Mouse (Mus musculus): ENCODE measurements at regions not wholly inside any gene's neighbourhood (a gene's known extent, or its start where the extent isn't known, plus 50 kb on each side); places are given as distances from the start of the nearest gene placed in this dataset.

- WGBS (ENCODE audit: insufficient replicate concordance) = 11% methylated on average over 14 of the region's 14 CpGs
- 0 out of 2 replicates have a peak overlapping the region, but pooled peaks have one; percentile 22 for H3K27ac ChIP-seq (ENCODE audit: low read depth, low read length)
- peak overlapping the region; percentile 39 for H3K4me2 ChIP-seq
- no peaks in the 10 kb centered on the region for H3K27me3 ChIP-seq (ENCODE audit: control insufficient read depth, insufficient read depth, low read length)
- peaks cover 8% of the 10 kb centered on the region; the same call in 1 of the 2 replicates for H3K4me1 ChIP-seq (ENCODE audit: control insufficient read depth, insufficient read depth, low read length)
- no peaks in the 10 kb centered on the region for H3K9me3 ChIP-seq (replicated peaks; ENCODE audit: control insufficient read depth, low read length)
- H3K4me3 ChIP-seq (ENCODE audit: low read depth, low read length) = no peak overlapping the region
- H3K9ac ChIP-seq (ENCODE audit: low read depth, low read length) = no peak overlapping the region
- H3K36me3 ChIP-seq (ENCODE audit: control insufficient read depth, insufficient read depth, low read length) = no peaks in the 10 kb centered on the region
- ATAC-seq (replicated peaks; ENCODE audit: insufficient number of reproducible peaks, low FRiP score, low TSS enrichment) = no peak
Measured at GRCm38 (mm10) chr14:72887470-72888071, 161.3 kb downstream of the Cysltr2 start.

GRCm38 (mm10) chr14:72886935-72887369, 162.0 kb downstream of the Cysltr2 start:
- no peak overlapping the region for H3K9ac ChIP-seq (ENCODE audit: low read depth, low read length)
- H3K27ac ChIP-seq (ENCODE audit: low read depth, low read length) = peak overlapping the region; percentile 62; the same call in 1 of the 2 replicates
- no peak overlapping the region for H3K4me3 ChIP-seq (ENCODE audit: low read depth, low read length)
- peaks cover 8% of the 10 kb centered on the region; the same call in 1 of the 2 replicates for H3K4me1 ChIP-seq (ENCODE audit: control insufficient read depth, insufficient read depth, low read length)
- H3K9me3 ChIP-seq (replicated peaks; ENCODE audit: control insufficient read depth, low read length) = no peaks in the 10 kb centered on the region
- peak; percentile 78 for ATAC-seq (replicated peaks; ENCODE audit: insufficient number of reproducible peaks, low FRiP score, low TSS enrichment)
- WGBS (ENCODE audit: insufficient replicate concordance) = 13% methylated on average over 12 of the region's 12 CpGs
- no peaks in the 10 kb centered on the region for H3K27me3 ChIP-seq (ENCODE audit: control insufficient read depth, insufficient read depth, low read length)
- H3K36me3 ChIP-seq (ENCODE audit: control insufficient read depth, insufficient read depth, low read length) = no peaks in the 10 kb centered on the region
- peak overlapping the region; percentile 27 for H3K4me2 ChIP-seq

- H3K4me3 ChIP-seq (ENCODE audit: low read depth, low read length) = no peak overlapping the region
- no peak overlapping the region for H3K4me2 ChIP-seq
- ATAC-seq (replicated peaks; ENCODE audit: insufficient number of reproducible peaks, low FRiP score, low TSS enrichment) = no peak
- 75% methylated on average over 4 of the region's 4 CpGs for WGBS (ENCODE audit: insufficient replicate concordance)
- no peaks in the 10 kb centered on the region for H3K27me3 ChIP-seq (ENCODE audit: control insufficient read depth, insufficient read depth, low read length)
- no peaks in the 10 kb centered on the region for H3K9me3 ChIP-seq (replicated peaks; ENCODE audit: control insufficient read depth, low read length)
- no peak overlapping the region for H3K27ac ChIP-seq (ENCODE audit: low read depth, low read length)
- H3K9ac ChIP-seq (ENCODE audit: low read depth, low read length) = no peak overlapping the region
- H3K36me3 ChIP-seq (ENCODE audit: control insufficient read depth, insufficient read depth, low read length) = no peaks in the 10 kb centered on the region
- H3K4me1 ChIP-seq (ENCODE audit: control insufficient read depth, insufficient read depth, low read length) = peaks cover 8% of the 10 kb centered on the region; the same call in 1 of the 2 replicates
Measured at GRCm38 (mm10) chr14:72885824-72886223, 163.1 kb downstream of the Cysltr2 start.

GRCm38 (mm10) chr14:72884561-72884960, 164.4 kb downstream of the Cysltr2 start:
- H3K27me3 ChIP-seq (ENCODE audit: control insufficient read depth, insufficient read depth, low read length) = no peaks in the 10 kb centered on the region
- H3K4me1 ChIP-seq (ENCODE audit: control insufficient read depth, insufficient read depth, low read length) = peaks cover 8% of the 10 kb centered on the region; the same call in 1 of the 2 replicates
- H3K9me3 ChIP-seq (replicated peaks; ENCODE audit: control insufficient read depth, low read length) = no peaks in the 10 kb centered on the region
- no peak for ATAC-seq (replicated peaks; ENCODE audit: insufficient number of reproducible peaks, low FRiP score, low TSS enrichment)
- no peak overlapping the region for H3K4me2 ChIP-seq
- no peak overlapping the region for H3K27ac ChIP-seq (ENCODE audit: low read depth, low read length)
- WGBS (ENCODE audit: insufficient replicate concordance) = 88% methylated on average over 4 of the region's 4 CpGs
- H3K36me3 ChIP-seq (ENCODE audit: control insufficient read depth, insufficient read depth, low read length) = no peaks in the 10 kb centered on the region
- H3K4me3 ChIP-seq (ENCODE audit: low read depth, low read length) = no peak overlapping the region
- no peak overlapping the region for H3K9ac ChIP-seq (ENCODE audit: low read depth, low read length)

GRCm38 (mm10) chr14:72877132-72877531, 167.3 kb upstream of the Fndc3a start:
- Histone ChIP-seq H3K27me3 (ENCODE audit: control insufficient read depth, insufficient read depth, low read length) (no peaks in the 10 kb centered on the region), H3K4me1 (ENCODE audit: control insufficient read depth, insufficient read depth, low read length) (no peaks in the 10 kb centered on the region), H3K4me3 (ENCODE audit: low read depth, low read length) (no peak overlapping the region), H3K27ac (ENCODE audit: low read depth, low read length) (no peak overlapping the region), H3K36me3 (ENCODE audit: control insufficient read depth, insufficient read depth, low read length) (no peaks in the 10 kb centered on the region), H3K9me3 (replicated peaks; ENCODE audit: control insufficient read depth, low read length) (no peaks in the 10 kb centered on the region), H3K4me2 (no peak overlapping the region), H3K9ac (ENCODE audit: low read depth, low read length) (no peak overlapping the region)
- no peak for ATAC-seq (replicated peaks; ENCODE audit: insufficient number of reproducible peaks, low FRiP score, low TSS enrichment)

- WGBS (ENCODE audit: insufficient replicate concordance) = 79% methylated on average over 3 of the region's 3 CpGs
- Histone ChIP-seq H3K4me1 (ENCODE audit: control insufficient read depth, insufficient read depth, low read length) (no peaks in the 10 kb centered on the region), H3K9ac (ENCODE audit: low read depth, low read length) (no peak overlapping the region), H3K36me3 (ENCODE audit: control insufficient read depth, insufficient read depth, low read length) (no peaks in the 10 kb centered on the region), H3K9me3 (replicated peaks; ENCODE audit: control insufficient read depth, low read length) (no peaks in the 10 kb centered on the region), H3K4me2 (no peak overlapping the region), H3K27me3 (ENCODE audit: control insufficient read depth, insufficient read depth, low read length) (no peaks in the 10 kb centered on the region), H3K4me3 (ENCODE audit: low read depth, low read length) (no peak overlapping the region), H3K27ac (ENCODE audit: low read depth, low read length) (no peak overlapping the region)
- no peak for ATAC-seq (replicated peaks; ENCODE audit: insufficient number of reproducible peaks, low FRiP score, low TSS enrichment)
Measured at GRCm38 (mm10) chr14:72873494-72873893, 163.7 kb upstream of the Fndc3a start.

- Histone ChIP-seq H3K4me1 (ENCODE audit: control insufficient read depth, insufficient read depth, low read length) (no peaks in the 10 kb centered on the region), H3K4me2 (no peak overlapping the region), H3K9me3 (replicated peaks; ENCODE audit: control insufficient read depth, low read length) (no peaks in the 10 kb centered on the region), H3K9ac (ENCODE audit: low read depth, low read length) (no peak overlapping the region), H3K27me3 (ENCODE audit: control insufficient read depth, insufficient read depth, low read length) (no peaks in the 10 kb centered on the region), H3K4me3 (ENCODE audit: low read depth, low read length) (no peak overlapping the region), H3K36me3 (ENCODE audit: control insufficient read depth, insufficient read depth, low read length) (no peaks in the 10 kb centered on the region), H3K27ac (ENCODE audit: low read depth, low read length) (no peak overlapping the region)
- 48% methylated on average over 20 of the region's 20 CpGs for WGBS (ENCODE audit: insufficient replicate concordance)
- no peak for ATAC-seq (replicated peaks; ENCODE audit: insufficient number of reproducible peaks, low FRiP score, low TSS enrichment)
Measured at GRCm38 (mm10) chr14:72869188-72869749, 159.5 kb upstream of the Fndc3a start.

GRCm38 (mm10) chr14:72866896-72867295, 157.1 kb upstream of the Fndc3a start:
- H3K4me1 ChIP-seq (ENCODE audit: control insufficient read depth, insufficient read depth, low read length) = no peaks in the 10 kb centered on the region
- H3K9me3 ChIP-seq (replicated peaks; ENCODE audit: control insufficient read depth, low read length) = no peaks in the 10 kb centered on the region
- no peak overlapping the region for H3K4me2 ChIP-seq
- no peaks in the 10 kb centered on the region for H3K36me3 ChIP-seq (ENCODE audit: control insufficient read depth, insufficient read depth, low read length)
- no peak overlapping the region for H3K27ac ChIP-seq (ENCODE audit: low read depth, low read length)
- H3K9ac ChIP-seq (ENCODE audit: low read depth, low read length) = no peak overlapping the region
- 79% methylated on average over 2 of the region's 2 CpGs for WGBS (ENCODE audit: insufficient replicate concordance)
- no peak for ATAC-seq (replicated peaks; ENCODE audit: insufficient number of reproducible peaks, low FRiP score, low TSS enrichment)
- no peak overlapping the region for H3K4me3 ChIP-seq (ENCODE audit: low read depth, low read length)
- no peaks in the 10 kb centered on the region for H3K27me3 ChIP-seq (ENCODE audit: control insufficient read depth, insufficient read depth, low read length)

GRCm38 (mm10) chr14:72865531-72865930, 155.7 kb upstream of the Fndc3a start:
- H3K9ac ChIP-seq (ENCODE audit: low read depth, low read length) = no peak overlapping the region
- H3K27me3 ChIP-seq (ENCODE audit: control insufficient read depth, insufficient read depth, low read length) = no peaks in the 10 kb centered on the region
- H3K4me2 ChIP-seq = no peak overlapping the region
- H3K36me3 ChIP-seq (ENCODE audit: control insufficient read depth, insufficient read depth, low read length) = no peaks in the 10 kb centered on the region
- no peak overlapping the region for H3K27ac ChIP-seq (ENCODE audit: low read depth, low read length)
- H3K4me1 ChIP-seq (ENCODE audit: control insufficient read depth, insufficient read depth, low read length) = no peaks in the 10 kb centered on the region
- no peaks in the 10 kb centered on the region for H3K9me3 ChIP-seq (replicated peaks; ENCODE audit: control insufficient read depth, low read length)
- no peak overlapping the region for H3K4me3 ChIP-seq (ENCODE audit: low read depth, low read length)
- ATAC-seq (replicated peaks; ENCODE audit: insufficient number of reproducible peaks, low FRiP score, low TSS enrichment) = no peak

Measured in heart, embryonic 11.5 days (tissue).